Mouse (Mus musculus): ENCODE results near the gene Hrg.
"Not testable (repeated sequence)": the region's sequence is repeated elsewhere in the genome, so short reads cannot be mapped to it uniquely, and the experiment has no call there.

Hrg gene

GRCm38 (mm10) chr16:22962256-22962655 is 11.4 kb downstream of the Hrg start:
- no peak for DNase-seq

GRCm38 (mm10) chr16:22963293-22963692 is 12.4 kb downstream of the Hrg start:
- no peak for DNase-seq

GRCm38 (mm10) chr16:22967383-22968030 is 16.6 kb downstream of the Hrg start:
- no peak for DNase-seq

GRCm38 (mm10) chr16:22996951-22997350 is 46.1 kb downstream of the Hrg start:
- DNase-seq = not testable (repeated sequence)
